Mouse (Mus musculus) limb, embryonic 13.5 days (tissue): ENCODE measurements around the gene Rap1gds1. TPM values are rescaled to one million over a fixed set of nuclear protein-coding genes. Genes with fewer than 3 reads are reported as not detected.

ENCODE experiments used
- ATAC-seq: fragments of 200-750 bp; cut with Nextera tagmentation; 2 replicates; pipeline ENCODE4 v1.8.0; 2017; ENCODE audit warnings: low read depth, moderate number of reproducible peaks, moderate TSS enrichment; ENCODE audit not compliant: low FRiP score
- H3K27ac ChIP-seq: fragments of 300-500 bp; sonication (generic); 2 replicates; pipeline ENCODE4 v1.5.1; 2015; ENCODE audit warnings: inconsistent platforms, mild to moderate bottlenecking, moderate library complexity
- H3K27me3 ChIP-seq: fragments of 300-500 bp; sonication (generic); 2 replicates; pipeline ENCODE4 v1.6.1; 2015; ENCODE audit warnings: mild to moderate bottlenecking, inconsistent platforms
- H3K36me3 ChIP-seq: fragments of 300-500 bp; sonication (generic); 2 replicates; pipeline ENCODE4 v1.6.1; 2015; ENCODE audit warnings: inconsistent platforms, mild to moderate bottlenecking, moderate library complexity
- H3K4me1 ChIP-seq: fragments of 300-500 bp; sonication (generic); 2 replicates; pipeline ENCODE4 v1.6.1; 2015; ENCODE audit warnings: inconsistent platforms
- H3K4me2 ChIP-seq: fragments of 300-500 bp; sonication (generic); replicated peaks from 2 replicates; pipeline ENCODE4 v1.6.1; 2015; ENCODE audit warnings: inconsistent platforms, mild to moderate bottlenecking, moderate library complexity
- H3K4me3 ChIP-seq: fragments of 300-500 bp; sonication (generic); 2 replicates; pipeline ENCODE4 v1.5.1; 2015; ENCODE audit warnings: moderate library complexity, mild to moderate bottlenecking, inconsistent platforms
- H3K9ac ChIP-seq: fragments of 300-500 bp; sonication (generic); 2 replicates; pipeline ENCODE4 v1.6.1; 2015; ENCODE audit warnings: mild to moderate bottlenecking, inconsistent platforms
- H3K9me3 ChIP-seq: fragments of 300-500 bp; sonication (generic); 2 replicates; pipeline ENCODE4 v1.6.1; 2016; ENCODE audit warnings: inconsistent platforms
- WGBS: fragments of 180-500 bp; shearing (Covaris S2); methylation state at CpG from one replicate; pipeline ENCODE4 v1.1.7; 2015; 5-methylcytosine and 5-hydroxymethylcytosine counted together
- polyA plus RNA-seq: library from polyadenylated mRNA; unstranded; fragments of >200 nt; fragmentation: Nextera tagmentation; extraction: Ambion mirVana; gene quantifications from 2 replicates; pipeline ENCODE4 v1.2.1, GENCODE M21; 2015

Rap1gds1 gene
- polyA plus RNA-seq, 1 experiment from 2014 or later, result 55.4 TPM

- Histone ChIP-seq H3K36me3 (peaks cover 45% of the 10 kb centered on the region), H3K4me3 (no peak overlapping the region), H3K9me3 (no peaks in the 10 kb centered on the region), H3K4me2 (no peak overlapping the region), H3K27me3 (no peaks in the 10 kb centered on the region), H3K9ac (no peak overlapping the region), H3K4me1 (no peaks in the 10 kb centered on the region), H3K27ac (no peak overlapping the region)
- no peak for ATAC-seq
- 89% methylated on average over 8 of the region's 8 CpGs for WGBS
Measured at GRCm38 (mm10) chr3:138926161-138926560, 148.8 kb downstream of the Rap1gds1 start.

GRCm38 (mm10) chr3:138918241-138918640 lies 156.8 kb downstream of the Rap1gds1 start:
- peaks cover 12% of the 10 kb centered on the region for H3K4me1 ChIP-seq
- no peak overlapping the region for H3K4me2 ChIP-seq
- H3K9ac ChIP-seq, result no peak overlapping the region
- no peak overlapping the region for H3K4me3 ChIP-seq
- 93% methylated on average over 4 of the region's 4 CpGs for WGBS
- H3K36me3 ChIP-seq, result peaks cover 4% of the 10 kb centered on the region; the same call in 1 of the 2 replicates
- H3K27ac ChIP-seq, result no peak overlapping the region
- H3K27me3 ChIP-seq, result no peaks in the 10 kb centered on the region
- H3K9me3 ChIP-seq, result no peaks in the 10 kb centered on the region
- no peak for ATAC-seq

GRCm38 (mm10) chr3:138917016-138917415 lies 158.0 kb downstream of the Rap1gds1 start:
- H3K27me3 ChIP-seq, result no peaks in the 10 kb centered on the region
- no peaks in the 10 kb centered on the region for H3K9me3 ChIP-seq
- H3K4me2 ChIP-seq, result no peak overlapping the region
- no peak overlapping the region for H3K27ac ChIP-seq
- no peak overlapping the region for H3K9ac ChIP-seq
- ATAC-seq, result no peak
- H3K36me3 ChIP-seq, result peaks cover 4% of the 10 kb centered on the region; the same call in 1 of the 2 replicates
- H3K4me1 ChIP-seq, result peaks cover 12% of the 10 kb centered on the region
- WGBS, result 79% methylated on average over 4 of the region's 4 CpGs
- no peak overlapping the region for H3K4me3 ChIP-seq

GRCm38 (mm10) chr3:138916591-138916990 lies 158.4 kb downstream of the Rap1gds1 start:
- WGBS, result 87% methylated on average over 4 of the region's 4 CpGs

GRCm38 (mm10) chr3:138914626-138915288 lies 160.2 kb downstream of the Rap1gds1 start:
- peaks cover 3% of the 10 kb centered on the region; the same call in 1 of the 2 replicates for H3K36me3 ChIP-seq
- H3K9ac ChIP-seq, result peak overlapping the region; percentile 35; the same call in 1 of the 2 replicates
- H3K4me3 ChIP-seq, result no peak overlapping the region
- 47% methylated on average over 8 of the region's 8 CpGs for WGBS
- H3K9me3 ChIP-seq, result no peaks in the 10 kb centered on the region
- H3K27me3 ChIP-seq, result no peaks in the 10 kb centered on the region
- ATAC-seq, result no peak
- H3K27ac ChIP-seq, result no peak overlapping the region; the same call in 1 of the 2 replicates
- no peak overlapping the region for H3K4me2 ChIP-seq
- H3K4me1 ChIP-seq, result peaks cover 12% of the 10 kb centered on the region

More at GRCm38 (mm10) chr3:138916591-138916990, 158.4 kb downstream of the Rap1gds1 start:
- Histone ChIP-seq H3K9ac (no peak overlapping the region), H3K27me3 (no peaks in the 10 kb centered on the region), H3K27ac (no peak overlapping the region), H3K4me2 (no peak overlapping the region), H3K4me3 (no peak overlapping the region), H3K36me3 (peaks cover 4% of the 10 kb centered on the region; the same call in 1 of the 2 replicates), H3K9me3 (no peaks in the 10 kb centered on the region), H3K4me1 (peaks cover 12% of the 10 kb centered on the region)
- no peak for ATAC-seq

GRCm38 (mm10) chr3:138912504-138912903 lies 162.5 kb downstream of the Rap1gds1 start:
- Histone ChIP-seq H3K4me3 (no peak overlapping the region), H3K27me3 (no peaks in the 10 kb centered on the region; the same call in 1 of the 2 replicates), H3K4me2 (no peak overlapping the region), H3K36me3 (no peaks in the 10 kb centered on the region), H3K4me1 (peaks cover 12% of the 10 kb centered on the region), H3K27ac (no peak overlapping the region), H3K9me3 (no peaks in the 10 kb centered on the region), H3K9ac (no peak overlapping the region)
- 88% methylated on average over 8 of the region's 8 CpGs for WGBS
- ATAC-seq, result no peak

GRCm38 (mm10) chr3:138909313-138909712 lies 165.7 kb downstream of the Rap1gds1 start:
- Histone ChIP-seq H3K4me3 (no peak overlapping the region), H3K4me2 (no peak overlapping the region), H3K4me1 (peaks cover 21% of the 10 kb centered on the region), H3K27me3 (peaks cover 2% of the 10 kb centered on the region; the same call in 1 of the 2 replicates), H3K9me3 (no peaks in the 10 kb centered on the region), H3K27ac (no peak overlapping the region), H3K36me3 (no peaks in the 10 kb centered on the region), H3K9ac (no peak overlapping the region)
- WGBS, result 67% methylated on average over 2 of the region's 2 CpGs
- ATAC-seq, result no peak

GRCm38 (mm10) chr3:138906112-138906880 lies 168.7 kb downstream of the Rap1gds1 start:
- H3K4me2 ChIP-seq, result 0 out of 2 replicates have a peak overlapping the region, but pooled peaks have one; percentile 11

GRCm38 (mm10) chr3:138905678-138906077 lies 169.3 kb downstream of the Rap1gds1 start:
- Histone ChIP-seq H3K4me2 (no peak overlapping the region), H3K9me3 (no peaks in the 10 kb centered on the region), H3K9ac (no peak overlapping the region; the same call in 1 of the 2 replicates), H3K4me1 (peaks cover 26% of the 10 kb centered on the region), H3K27me3 (peaks cover 2% of the 10 kb centered on the region; the same call in 1 of the 2 replicates), H3K4me3 (no peak overlapping the region), H3K27ac (peak overlapping the region; percentile 72), H3K36me3 (peaks cover 13% of the 10 kb centered on the region; the same call in 1 of the 2 replicates)
- WGBS, result 47% methylated on average over 7 of the region's 7 CpGs
- ATAC-seq, result no peak

More at GRCm38 (mm10) chr3:138906112-138906880, 168.7 kb downstream of the Rap1gds1 start:
- H3K27ac ChIP-seq, result peak overlapping the region; percentile 72; the same call in 1 of the 2 replicates
- H3K36me3 ChIP-seq, result peaks cover 9% of the 10 kb centered on the region; the same call in 1 of the 2 replicates
- peak; percentile 82 for ATAC-seq
- H3K9me3 ChIP-seq, result no peaks in the 10 kb centered on the region
- no peak overlapping the region; the same call in 1 of the 2 replicates for H3K9ac ChIP-seq
- WGBS, result 15% methylated on average over 17 of the region's 17 CpGs
- peaks cover 2% of the 10 kb centered on the region; the same call in 1 of the 2 replicates for H3K27me3 ChIP-seq
- H3K4me3 ChIP-seq, result no peak overlapping the region
- peaks cover 21% of the 10 kb centered on the region for H3K4me1 ChIP-seq

- Histone ChIP-seq H3K27me3 (no peaks in the 10 kb centered on the region), H3K36me3 (peaks cover 45% of the 10 kb centered on the region), H3K9me3 (peaks cover 3% of the 10 kb centered on the region; the same call in 1 of the 2 replicates), H3K9ac (no peak overlapping the region), H3K4me1 (peaks cover 17% of the 10 kb centered on the region), H3K4me2 (no peak overlapping the region), H3K27ac (no peak overlapping the region), H3K4me3 (no peak overlapping the region)
- 81% methylated on average over 9 of the region's 9 CpGs for WGBS
- no peak for ATAC-seq
Measured at GRCm38 (mm10) chr3:138900571-138901141, 174.3 kb downstream of the Rap1gds1 start.

GRCm38 (mm10) chr3:138898055-138898454 lies 176.9 kb downstream of the Rap1gds1 start:
- no peak overlapping the region for H3K9ac ChIP-seq
- peaks cover 3% of the 10 kb centered on the region; the same call in 1 of the 2 replicates for H3K9me3 ChIP-seq
- peaks cover 53% of the 10 kb centered on the region for H3K36me3 ChIP-seq
- no peak overlapping the region for H3K4me3 ChIP-seq
- no peak for ATAC-seq
- peaks cover 12% of the 10 kb centered on the region for H3K4me1 ChIP-seq
- H3K27me3 ChIP-seq, result no peaks in the 10 kb centered on the region
- no peak overlapping the region for H3K4me2 ChIP-seq
- H3K27ac ChIP-seq, result no peak overlapping the region
- 96% methylated on average over 8 of the region's 8 CpGs for WGBS
